Mouse (Mus musculus) adrenal gland, postnatal 36 days (tissue): ENCODE results near the gene Serpinf2. TPM values are rescaled to one million over a fixed set of nuclear protein-coding genes. Genes with fewer than 3 reads are reported as not detected.

Experiments
- DNase-seq, 2 experiments: peaks; one replicate each; pipeline ENCODE4 v3.0.0; 2021; ENCODE audit warnings: mixed read lengths in 1 of 2
- total RNA-seq, 2 experiments: library from RNA; stranded (reverse); gene quantifications; 2 replicates each; pipeline ENCODE4 v1.2.3; 2021

The Serpinf2 gene
- total RNA-seq, 2 experiments from 2014 or later, result 0.46 TPM; not detected in 1

GRCm38 (mm10) chr11:75429019-75429705, 10.2 kb downstream of the Serpinf2 start:
- DNase-seq, result no peak

DNA sequence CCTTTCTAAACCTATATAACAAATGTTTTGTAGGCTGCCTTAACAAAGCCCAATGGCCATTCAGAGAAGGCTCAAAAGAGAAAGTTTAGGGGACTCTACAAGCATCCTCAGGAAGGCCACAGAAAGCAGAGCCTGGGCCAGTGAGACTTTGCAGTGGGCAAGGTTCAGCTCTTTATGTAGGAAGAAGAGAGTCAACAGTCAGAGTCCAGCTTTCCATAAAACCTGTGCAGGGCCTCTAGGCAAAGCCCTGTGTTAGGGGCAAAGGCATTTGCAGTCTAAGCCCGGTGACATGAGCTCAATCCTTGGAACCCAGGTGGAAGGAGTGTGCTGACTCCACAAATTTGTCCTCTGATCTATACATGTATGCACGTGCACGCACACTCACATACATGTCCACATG, 14.9 kb downstream of the Serpinf2 start:
- DNase-seq, result no peak

- no peak for DNase-seq
Measured at GRCm38 (mm10) chr11:75424033-75424432, 15.4 kb downstream of the Serpinf2 start.

- no peak for DNase-seq
Measured at GRCm38 (mm10) chr11:75423091-75423490, 16.3 kb downstream of the Serpinf2 start.

DNA sequence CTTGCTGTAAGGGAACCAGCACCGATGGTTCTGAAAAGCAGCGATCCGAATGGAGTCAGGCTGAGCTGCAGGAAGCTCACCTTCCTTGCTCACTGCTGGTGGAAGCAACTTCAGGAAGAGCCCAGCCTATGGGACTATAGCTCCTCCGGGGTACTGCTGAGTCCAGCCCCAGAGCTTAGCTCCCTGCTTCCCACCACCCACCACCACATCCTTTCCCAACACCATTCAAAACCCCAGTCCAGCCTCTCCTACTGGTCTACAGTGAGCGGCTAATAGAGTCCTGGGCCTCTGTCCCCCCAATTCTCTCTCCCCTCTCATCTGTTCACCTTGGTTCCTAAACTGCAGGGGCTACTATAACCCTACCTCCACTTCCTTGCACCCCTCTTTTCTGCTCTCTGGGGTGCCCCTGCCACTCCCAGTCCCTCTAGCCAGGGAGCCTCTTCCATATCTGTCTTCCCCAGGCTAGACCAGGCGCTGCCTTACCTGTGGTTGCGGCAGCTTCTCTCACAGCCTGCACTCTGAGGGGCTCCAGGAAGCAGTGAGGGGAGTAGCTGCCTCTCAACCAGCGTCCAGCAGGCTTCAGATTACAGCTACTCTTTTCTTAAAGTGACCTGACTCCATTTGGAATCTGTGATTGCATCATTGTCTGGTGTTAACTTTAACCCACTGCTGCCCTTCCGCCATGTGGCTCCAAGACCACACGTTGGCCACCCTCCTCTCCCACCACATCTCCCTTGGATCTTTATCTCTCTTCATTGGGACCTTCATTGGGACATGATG, 17.2 kb downstream of the Serpinf2 start, which contains the start of gene Serpinf1:
Serpinf1 (minus strand) TSS at position 689 of the 780 bp plus-strand sequence.
- no peak for DNase-seq

- DNase-seq, result peak in 1 of 2 experiments; percentile 32
Measured at GRCm38 (mm10) chr11:75421375-75422012, 17.9 kb downstream of the Serpinf2 start.

- no peak for DNase-seq
Measured at GRCm38 (mm10) chr11:75420810-75421374, 18.5 kb downstream of the Serpinf2 start.

DNA sequence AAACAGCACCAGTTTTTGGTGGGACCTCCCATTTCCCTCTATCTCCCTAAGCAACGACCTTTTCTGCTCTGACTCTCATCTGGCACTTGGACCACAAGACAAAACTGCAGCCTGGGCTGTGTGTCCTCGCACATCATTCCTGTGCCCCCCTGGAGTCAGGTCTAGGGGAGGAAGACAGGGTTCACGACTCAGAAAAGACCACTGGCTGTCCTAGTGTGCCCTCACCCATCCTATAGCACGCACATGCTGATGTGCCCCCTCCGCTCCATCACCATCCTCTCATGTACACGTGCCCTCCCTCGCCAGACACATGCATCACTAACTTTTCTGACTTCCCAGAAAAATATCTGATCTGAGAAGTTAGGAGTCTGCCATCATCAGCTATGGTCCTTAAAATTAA, 19.4 kb downstream of the Serpinf2 start:
- no peak for DNase-seq

- DNase-seq, result peak in 1 of 2 experiments; percentile 19
Measured at GRCm38 (mm10) chr11:75415994-75416393, 23.4 kb downstream of the Serpinf2 start.

DNA sequence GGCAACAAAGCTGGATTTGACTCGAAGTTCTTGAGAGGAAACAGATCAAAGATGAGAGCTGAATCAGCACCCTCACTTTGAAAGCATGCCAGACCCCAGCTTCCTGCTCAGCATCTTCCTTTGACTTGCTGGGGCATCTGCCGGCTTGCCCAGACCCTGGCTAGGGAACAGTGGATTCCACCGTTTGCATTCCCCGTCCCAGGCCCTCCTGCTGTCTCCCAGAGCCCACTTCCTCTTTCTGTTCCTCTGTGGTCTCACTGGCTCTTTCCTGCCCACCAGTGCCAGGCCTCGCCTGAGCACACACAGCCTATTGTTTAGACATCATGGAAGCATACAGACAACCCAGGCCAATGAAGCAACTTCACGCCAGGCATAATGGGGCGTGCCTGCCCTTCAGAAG, 24.3 kb downstream of the Serpinf2 start:
- DNase-seq, result no peak

GRCm38 (mm10) chr11:75410591-75410990, 28.8 kb downstream of the Serpinf2 start:
- DNase-seq, result no peak

- no peak for DNase-seq
Measured at GRCm38 (mm10) chr11:75409679-75410575, 29.5 kb downstream of the Serpinf2 start.

- peak; percentile 59 to 65 for DNase-seq
Measured at GRCm38 (mm10) chr11:75406865-75407264, 32.5 kb downstream of the Serpinf2 start.

DNA sequence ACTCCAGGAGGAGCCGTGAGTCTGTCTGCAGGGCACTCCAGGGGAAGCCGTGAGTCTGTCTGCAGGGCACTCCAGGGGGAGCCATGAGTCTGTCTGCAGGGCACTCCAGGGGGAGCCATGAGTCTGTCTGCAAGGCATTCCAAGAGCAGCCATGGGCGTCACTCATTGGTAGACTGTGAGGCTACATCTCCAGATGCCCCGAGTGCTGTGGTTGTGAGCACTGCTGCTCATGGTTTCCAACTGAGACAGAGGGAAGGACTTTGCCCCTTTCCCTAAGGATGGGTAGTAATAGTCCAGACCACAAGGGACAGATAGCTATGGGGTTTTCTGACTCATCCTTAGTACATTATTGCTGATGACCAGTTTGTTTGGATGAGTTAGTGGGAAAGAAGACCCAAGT, 33.3 kb downstream of the Serpinf2 start:
- DNase-seq, result no peak

- no peak for DNase-seq
Measured at GRCm38 (mm10) chr11:75404801-75405200, 34.6 kb downstream of the Serpinf2 start.

DNA sequence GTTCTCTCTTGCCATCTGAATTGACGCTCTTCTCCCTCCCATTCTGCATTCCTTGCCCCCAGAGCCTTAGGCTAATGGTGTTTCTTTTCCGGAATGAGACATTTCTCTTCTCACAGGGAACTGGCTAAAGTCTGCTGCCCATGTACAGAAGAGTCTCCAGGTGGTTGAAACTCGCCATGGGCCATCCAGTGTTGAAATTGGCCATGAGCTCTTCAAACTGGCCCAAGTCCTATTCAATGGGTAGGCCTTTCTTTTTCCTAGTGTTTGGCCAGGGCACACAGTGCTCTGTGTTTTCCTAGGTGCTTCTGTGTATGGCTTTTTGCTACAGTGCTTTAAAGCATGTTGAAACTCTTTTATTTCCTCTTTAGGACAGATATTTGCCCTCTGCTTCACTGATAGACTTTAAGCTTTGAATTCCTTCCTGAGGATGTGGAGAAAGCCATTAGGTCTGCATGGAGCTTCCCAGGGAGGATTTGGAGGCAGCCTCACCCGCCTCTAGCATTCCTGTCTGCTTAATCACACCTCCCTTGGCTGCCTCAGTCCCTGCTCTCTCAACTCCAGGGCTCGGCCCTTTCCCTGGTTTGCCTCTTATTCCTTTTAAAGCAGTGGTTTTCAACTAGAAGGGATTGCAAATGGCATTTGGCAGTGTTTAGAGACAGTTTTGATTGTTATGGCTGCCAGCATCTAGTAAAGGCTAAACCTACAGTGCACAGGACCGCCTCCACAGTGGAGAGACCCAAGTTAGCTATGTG, 35.9 kb downstream of the Serpinf2 start:
- DNase-seq, result peak; percentile 29 to 64

GRCm38 (mm10) chr11:75402271-75402690, 37.1 kb downstream of the Serpinf2 start:
- DNase-seq, result peak; percentile 47 to 61

DNA sequence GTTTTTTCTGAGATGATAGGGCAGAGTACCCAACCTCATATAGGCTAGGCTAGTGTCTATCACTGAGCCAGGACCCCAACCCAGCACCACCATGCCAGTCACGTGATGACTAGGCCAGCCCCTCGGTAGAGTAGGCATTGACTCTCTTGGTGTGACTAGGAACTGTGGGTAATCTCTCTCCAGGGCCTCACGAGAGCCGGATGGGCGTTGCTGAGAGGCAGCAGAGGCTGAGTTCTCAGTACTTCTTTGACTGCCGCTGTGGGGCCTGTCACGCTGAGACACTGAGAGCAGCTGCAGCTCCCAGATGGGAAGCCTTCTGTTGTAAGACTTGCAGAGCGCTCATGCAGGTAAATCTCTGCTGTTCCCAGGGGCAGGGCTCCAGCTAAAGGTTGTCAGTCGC, 39.3 kb downstream of the Serpinf2 start:
- no peak for DNase-seq

GRCm38 (mm10) chr11:75399411-75399841, 40.0 kb downstream of the Serpinf2 start:
- DNase-seq, result peak; percentile 74 to 76

GRCm38 (mm10) chr11:75397452-75397851, 41.9 kb downstream of the Serpinf2 start:
- DNase-seq, result no peak

DNA sequence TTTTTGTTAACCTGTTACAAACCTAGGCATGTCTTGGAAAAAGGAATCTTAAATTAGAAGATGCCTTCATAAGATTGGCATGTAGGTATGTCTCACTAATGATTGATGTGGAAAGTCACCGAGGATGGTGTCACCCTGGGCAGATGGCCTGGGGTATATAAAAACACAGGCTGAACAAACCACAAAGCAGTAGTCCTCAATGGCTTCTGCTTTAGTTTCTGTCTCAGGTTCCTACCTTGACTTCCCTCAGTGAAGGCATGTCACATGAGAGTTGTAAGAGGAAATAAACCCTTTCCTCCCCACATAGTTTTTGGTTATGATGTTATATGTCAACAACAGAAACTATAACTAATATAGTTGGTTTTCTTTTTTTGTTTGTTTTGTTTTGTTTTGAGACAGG, 43.8 kb downstream of the Serpinf2 start:
- no peak for DNase-seq
